Mouse (Mus musculus) stomach, embryonic 16.5 days (tissue): ENCODE data around the gene Emilin2. TPM values are rescaled to one million over a fixed set of nuclear protein-coding genes. Genes with fewer than 3 reads are reported as not detected.
"Not testable (repeated sequence)": the region's sequence is repeated elsewhere in the genome, so short reads cannot be mapped to it uniquely, and the experiment has no call there.

Source experiments
- ATAC-seq: fragments of 200-750 bp; cut with Nextera tagmentation; 2 replicates; pipeline ENCODE4 v1.8.0; 2017; ENCODE audit warnings: moderate number of reproducible peaks, moderate TSS enrichment; ENCODE audit not compliant: insufficient read depth, low FRiP score
- H3K27ac ChIP-seq: fragments of 300-500 bp; sonication (generic); 2 replicates; pipeline ENCODE4 v1.5.1; 2014; ENCODE audit warnings: low read length
- H3K27me3 ChIP-seq: fragments of 300-500 bp; sonication (generic); 2 replicates; pipeline ENCODE4 v1.6.1; 2014; ENCODE audit warnings: low read length, control low read depth, mixed read lengths; ENCODE audit not compliant: control insufficient read depth, insufficient read depth
- H3K36me3 ChIP-seq: fragments of 300-500 bp; sonication (generic); 2 replicates; pipeline ENCODE4 v1.6.1; 2014; ENCODE audit warnings: low read length; ENCODE audit not compliant: control insufficient read depth, insufficient read depth
- H3K4me1 ChIP-seq: fragments of 300-500 bp; sonication (generic); 2 replicates; pipeline ENCODE4 v1.6.1; 2014; ENCODE audit warnings: low read length, control low read depth, mixed read lengths; ENCODE audit not compliant: control insufficient read depth, insufficient read depth
- H3K4me2 ChIP-seq: fragments of 300-500 bp; sonication (generic); 2 replicates; pipeline ENCODE4 v1.6.1; 2014; ENCODE audit warnings: low read depth, low read length, mixed read lengths
- H3K4me3 ChIP-seq: fragments of 300-500 bp; sonication (generic); replicated peaks from 2 replicates; pipeline ENCODE4 v1.5.1; 2014; ENCODE audit warnings: mild to moderate bottlenecking, low read length
- H3K9ac ChIP-seq: fragments of 300-500 bp; sonication (generic); 2 replicates; pipeline ENCODE4 v1.6.1; 2014; ENCODE audit warnings: low read length
- H3K9me3 ChIP-seq: fragments of 300-500 bp; sonication (generic); replicated peaks from 2 replicates; pipeline ENCODE4 v1.6.1; 2016; ENCODE audit warnings: low read length, control low read depth; ENCODE audit not compliant: control insufficient read depth
- WGBS: fragments of 180-500 bp; shearing (Covaris S2); extraction: QIAGEN DNeasy Blood & Tissue Kit; methylation state at CpG from one replicate; pipeline ENCODE4 v1.1.7; 2014; 5-methylcytosine and 5-hydroxymethylcytosine counted together
- polyA plus RNA-seq: library from polyadenylated mRNA; unstranded; fragments of >200 nt; fragmentation: Nextera tagmentation; extraction: Ambion mirVana; gene quantifications from 2 replicates; pipeline ENCODE4 v1.2.1, GENCODE M21; 2015

Emilin2 gene
- polyA plus RNA-seq, 1 experiment from 2014 or later, result 4.5 TPM

DNA sequence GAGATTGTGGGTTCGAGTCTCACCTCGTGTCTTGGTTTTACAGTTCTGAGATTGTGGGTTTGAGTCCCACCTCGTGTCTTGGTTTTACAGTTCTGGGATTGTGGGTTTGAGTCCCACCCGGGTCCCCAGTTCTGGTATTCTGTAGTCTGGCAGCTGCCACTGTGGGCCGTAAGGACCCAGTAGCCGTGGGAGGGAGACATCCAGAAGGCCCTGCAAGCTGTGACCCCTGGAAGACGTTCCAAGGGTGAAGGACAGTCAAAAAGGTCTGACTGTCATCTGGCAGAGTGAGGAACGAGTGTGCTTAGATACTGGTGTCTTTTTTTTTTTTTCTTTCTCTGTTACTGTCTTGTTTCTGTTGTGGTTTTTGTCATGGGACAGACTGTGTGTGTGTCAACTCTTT, 9.0 kb upstream of the Emilin2 start:
- not testable (repeated sequence) for H3K4me2 ChIP-seq, ATAC-seq, H3K9ac ChIP-seq, H3K4me1 ChIP-seq, H3K9me3 ChIP-seq, H3K27ac ChIP-seq, H3K4me3 ChIP-seq, H3K36me3 ChIP-seq, H3K27me3 ChIP-seq
- WGBS, result 80% methylated on average over 8 of the region's 8 CpGs

DNA sequence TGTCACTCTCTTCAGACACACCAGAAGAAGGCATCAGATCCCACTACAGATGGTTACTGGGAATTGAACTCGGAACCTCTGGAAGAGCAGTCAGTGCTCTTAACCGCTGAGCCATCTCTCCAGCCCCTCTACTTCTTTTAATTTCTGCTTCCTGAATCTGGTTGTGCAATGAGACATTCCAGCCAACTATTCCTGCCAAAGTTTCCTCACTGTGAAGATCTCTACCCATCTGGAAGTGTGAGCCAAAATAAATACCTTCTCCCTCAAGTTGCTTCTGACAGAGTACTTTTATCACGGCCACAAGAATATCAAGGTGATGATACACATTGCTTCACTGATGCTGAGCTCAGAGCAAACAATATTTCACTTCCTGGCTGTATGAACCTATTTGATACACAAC, 7.6 kb upstream of the Emilin2 start:
- no peak for ATAC-seq
- WGBS, result 91% methylated on average over 3 of the region's 3 CpGs
- Histone ChIP-seq H3K9me3 (no peaks in the 10 kb centered on the region), H3K9ac (no peak overlapping the region), H3K4me3 (no peak overlapping the region), H3K4me2 (no peak overlapping the region), H3K27ac (no peak overlapping the region), H3K4me1 (no peaks in the 10 kb centered on the region), H3K27me3 (no peaks in the 10 kb centered on the region), H3K36me3 (no peaks in the 10 kb centered on the region)

DNA sequence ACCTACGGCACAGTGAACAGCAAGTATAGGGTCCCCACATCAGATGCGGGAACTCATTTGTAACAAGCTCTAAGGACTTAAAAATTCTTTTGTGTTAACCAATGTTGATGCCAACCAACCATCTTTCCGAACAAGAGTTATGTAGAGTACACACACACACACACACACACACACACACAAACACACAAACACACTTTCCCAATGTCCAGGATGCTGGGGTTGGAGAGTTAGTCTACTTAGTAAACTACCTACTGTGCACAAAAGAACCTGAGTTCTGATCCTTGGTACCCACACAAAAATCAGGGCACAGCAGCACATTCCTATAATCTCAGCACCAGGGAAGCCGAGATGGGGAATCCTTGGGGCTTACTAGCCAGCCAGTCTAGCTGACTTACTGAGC, 5.8 kb upstream of the Emilin2 start:
- H3K9me3 ChIP-seq, result no peaks in the 10 kb centered on the region
- H3K27ac ChIP-seq, result no peak overlapping the region
- H3K4me3 ChIP-seq, result no peak overlapping the region
- H3K4me2 ChIP-seq, result no peak overlapping the region
- no peaks in the 10 kb centered on the region for H3K36me3 ChIP-seq
- H3K27me3 ChIP-seq, result no peaks in the 10 kb centered on the region
- 93% methylated on average over 4 of the region's 4 CpGs for WGBS
- H3K9ac ChIP-seq, result no peak overlapping the region
- no peak for ATAC-seq
- H3K4me1 ChIP-seq, result no peaks in the 10 kb centered on the region

DNA sequence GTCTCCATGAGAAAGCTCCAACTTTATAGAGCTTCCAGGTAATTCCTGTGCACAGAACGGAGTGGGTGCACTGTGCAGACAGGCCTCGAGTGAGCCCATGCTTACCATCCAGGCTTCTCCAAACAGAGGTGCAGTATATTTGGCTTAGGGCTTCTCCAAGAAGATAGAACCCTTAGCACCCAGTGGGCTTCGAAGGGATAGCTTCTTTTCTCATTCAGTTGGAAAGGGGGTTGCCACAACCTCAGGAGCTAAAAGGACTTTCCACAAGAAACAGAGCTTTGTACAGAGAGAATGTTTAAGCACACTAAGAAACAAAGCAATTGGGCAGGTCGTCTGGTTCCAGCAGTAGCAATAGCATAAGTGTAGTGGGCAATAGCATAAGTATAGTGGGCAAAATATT, 2.5 kb upstream of the Emilin2 start:
- 72% methylated on average over 4 of the region's 4 CpGs for WGBS
- ATAC-seq, result no peak

DNA sequence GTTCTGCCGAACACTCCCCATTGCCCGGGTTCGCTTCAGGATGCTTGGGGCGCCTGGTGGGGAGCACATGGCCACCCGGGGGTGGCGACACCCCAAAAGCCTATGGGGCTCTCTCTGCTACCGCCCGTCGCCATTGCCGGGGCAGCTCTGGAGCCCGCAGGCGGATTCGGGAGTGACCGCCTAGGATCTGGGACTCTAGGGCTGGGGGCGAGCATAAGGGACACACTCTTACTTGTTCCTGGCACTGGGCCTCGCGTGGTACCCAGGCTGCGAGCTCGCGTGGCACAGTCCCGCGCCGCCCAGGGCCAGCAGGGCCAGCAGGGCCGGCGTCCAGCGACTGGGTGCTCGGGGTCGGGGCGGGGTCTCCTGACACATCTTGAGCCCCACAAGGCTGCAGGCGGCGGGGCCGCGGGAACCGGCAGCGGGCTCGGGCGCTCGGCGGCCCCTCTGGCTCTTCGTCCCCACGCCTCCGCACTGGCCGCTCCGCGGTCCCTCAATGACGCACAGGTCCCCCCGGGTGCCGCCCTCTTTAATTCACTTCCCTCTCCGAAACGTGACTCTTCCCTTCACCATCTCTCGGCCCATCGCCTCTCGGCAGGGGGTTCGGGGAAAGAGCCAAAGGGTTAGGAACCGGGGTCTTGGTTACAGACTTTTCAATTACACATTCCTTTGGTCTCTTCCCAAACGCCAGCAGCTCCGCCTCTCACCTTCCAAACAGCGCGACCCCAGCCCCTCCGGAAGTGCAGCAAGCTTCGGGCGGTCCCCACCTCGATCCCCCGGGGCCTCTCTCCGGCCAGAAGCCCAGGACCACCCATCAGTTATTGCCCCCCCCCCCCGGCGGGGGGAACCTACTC, 1.1 kb downstream of the Emilin2 start:
- ATAC-seq, result peak; percentile 36; the same call in 1 of the 2 replicates
- H3K9ac ChIP-seq, result peak overlapping the region; percentile 71
- no peaks in the 10 kb centered on the region for H3K9me3 ChIP-seq
- H3K4me2 ChIP-seq, result peak overlapping the region; percentile 99
- WGBS, result under 1% methylated on average over 67 of the region's 67 CpGs
- H3K36me3 ChIP-seq, result no peaks in the 10 kb centered on the region
- H3K4me3 ChIP-seq, result peak overlapping the region; percentile 58
- H3K27me3 ChIP-seq, result peaks cover 22% of the 10 kb centered on the region
- no peak overlapping the region for H3K27ac ChIP-seq
- peaks cover 12% of the 10 kb centered on the region; the same call in 1 of the 2 replicates for H3K4me1 ChIP-seq

More for the DNA sequence above, 2.5 kb upstream of the Emilin2 start:
- no peak overlapping the region for H3K4me2 ChIP-seq
- H3K27ac ChIP-seq, result no peak overlapping the region
- peaks cover 15% of the 10 kb centered on the region for H3K27me3 ChIP-seq
- H3K9me3 ChIP-seq, result no peaks in the 10 kb centered on the region
- no peak overlapping the region for H3K4me3 ChIP-seq
- no peak overlapping the region for H3K9ac ChIP-seq
- no peaks in the 10 kb centered on the region for H3K36me3 ChIP-seq
- H3K4me1 ChIP-seq, result peaks cover 12% of the 10 kb centered on the region; the same call in 1 of the 2 replicates

DNA sequence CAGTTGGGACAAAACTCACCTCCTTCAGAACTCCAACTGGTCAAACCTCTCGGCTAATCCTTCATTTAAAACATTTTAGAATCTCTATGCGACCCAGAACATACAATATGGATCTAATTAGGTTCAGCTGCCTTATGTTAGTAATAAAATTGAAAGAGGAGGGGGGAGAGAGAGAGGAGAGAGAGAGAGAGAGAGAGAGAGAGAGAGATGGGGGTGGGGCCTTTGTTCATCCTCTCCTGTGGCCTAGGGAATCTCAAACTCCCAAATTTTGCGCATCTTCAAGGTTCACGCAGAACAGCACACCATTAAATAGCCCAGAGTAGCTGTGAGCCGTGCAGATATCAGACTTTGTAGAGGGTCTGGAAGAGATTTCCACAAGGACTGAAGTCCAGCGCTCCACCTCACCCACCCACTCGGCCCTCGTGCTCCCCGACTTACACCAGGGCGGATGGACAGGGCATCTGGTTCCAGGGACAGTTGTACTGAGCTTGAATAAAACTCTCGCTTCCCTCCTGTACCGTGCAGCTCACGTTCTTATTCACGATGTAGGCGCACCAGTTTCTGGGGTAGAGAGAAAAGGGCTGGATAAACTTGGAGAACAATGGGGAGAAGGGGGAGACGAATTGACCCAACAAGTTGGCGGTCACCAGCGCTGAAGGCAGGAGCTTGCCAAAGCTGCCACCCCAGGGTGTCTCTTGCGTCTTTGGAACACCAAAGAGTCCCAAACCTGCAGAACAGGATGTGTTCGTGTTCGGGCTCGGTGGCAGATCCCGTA, 1.9 kb downstream of the Emilin2 start:
- Histone ChIP-seq H3K36me3 (no peaks in the 10 kb centered on the region), H3K27me3 (peaks cover 22% of the 10 kb centered on the region), H3K4me2 (peak overlapping the region; percentile 99), H3K4me3 (peak overlapping the region; percentile 58), H3K4me1 (peaks cover 12% of the 10 kb centered on the region; the same call in 1 of the 2 replicates), H3K9ac (peak overlapping the region; percentile 71), H3K27ac (no peak overlapping the region), H3K9me3 (no peaks in the 10 kb centered on the region)
- 10% methylated on average over 23 of the region's 23 CpGs for WGBS
- ATAC-seq, result no peak

DNA sequence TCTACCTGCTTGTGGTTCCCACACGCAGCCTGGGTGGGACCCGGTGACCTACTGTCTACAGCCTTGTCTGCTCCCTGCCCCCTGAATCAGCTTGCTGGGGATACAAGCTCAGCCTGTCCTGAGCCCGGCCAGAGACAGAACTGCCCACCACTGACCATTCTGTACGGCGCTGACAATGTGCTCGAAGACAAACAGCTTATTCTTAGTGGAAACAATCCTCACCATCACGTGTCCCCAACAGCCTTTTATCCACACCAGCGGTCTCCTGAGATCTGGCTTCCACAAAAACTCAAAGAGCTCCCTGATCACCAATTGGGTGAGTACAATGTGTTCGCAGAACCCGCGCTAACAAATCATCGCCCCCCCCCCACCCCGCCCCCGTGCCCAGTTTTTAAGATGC, 2.6 kb downstream of the Emilin2 start:
- Histone ChIP-seq H3K4me2 (no peak overlapping the region), H3K27ac (no peak overlapping the region), H3K27me3 (peaks cover 22% of the 10 kb centered on the region), H3K36me3 (no peaks in the 10 kb centered on the region), H3K9ac (no peak overlapping the region), H3K4me1 (peaks cover 12% of the 10 kb centered on the region; the same call in 1 of the 2 replicates), H3K4me3 (no peak overlapping the region), H3K9me3 (no peaks in the 10 kb centered on the region)
- ATAC-seq, result no peak
- 51% methylated on average over 14 of the region's 14 CpGs for WGBS

DNA sequence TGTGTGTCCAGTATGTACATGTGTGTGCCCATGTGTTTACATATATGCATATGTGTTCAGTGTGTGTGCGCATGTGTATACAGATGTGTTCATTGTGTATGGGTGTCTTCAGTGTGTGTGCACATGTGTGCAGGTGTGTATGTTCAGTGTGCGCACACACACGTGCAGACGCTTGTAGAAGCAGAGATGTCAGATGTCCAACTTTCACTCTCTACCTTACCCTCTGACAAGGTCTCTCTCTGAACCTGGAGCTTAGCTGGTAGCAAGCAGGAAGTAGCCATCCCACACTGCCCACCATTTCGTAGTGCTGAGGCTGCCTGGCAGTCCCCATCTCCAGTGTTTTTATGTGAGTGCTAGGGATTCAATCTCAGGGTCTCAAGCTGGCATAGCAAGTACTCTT, 3.5 kb downstream of the Emilin2 start:
- Histone ChIP-seq H3K27ac (no peak overlapping the region), H3K4me2 (no peak overlapping the region), H3K4me3 (no peak overlapping the region), H3K4me1 (peaks cover 12% of the 10 kb centered on the region; the same call in 1 of the 2 replicates), H3K9me3 (no peaks in the 10 kb centered on the region), H3K9ac (no peak overlapping the region), H3K27me3 (peaks cover 22% of the 10 kb centered on the region), H3K36me3 (no peaks in the 10 kb centered on the region)
- ATAC-seq, result no peak
- 91% methylated on average over 5 of the region's 5 CpGs for WGBS

DNA sequence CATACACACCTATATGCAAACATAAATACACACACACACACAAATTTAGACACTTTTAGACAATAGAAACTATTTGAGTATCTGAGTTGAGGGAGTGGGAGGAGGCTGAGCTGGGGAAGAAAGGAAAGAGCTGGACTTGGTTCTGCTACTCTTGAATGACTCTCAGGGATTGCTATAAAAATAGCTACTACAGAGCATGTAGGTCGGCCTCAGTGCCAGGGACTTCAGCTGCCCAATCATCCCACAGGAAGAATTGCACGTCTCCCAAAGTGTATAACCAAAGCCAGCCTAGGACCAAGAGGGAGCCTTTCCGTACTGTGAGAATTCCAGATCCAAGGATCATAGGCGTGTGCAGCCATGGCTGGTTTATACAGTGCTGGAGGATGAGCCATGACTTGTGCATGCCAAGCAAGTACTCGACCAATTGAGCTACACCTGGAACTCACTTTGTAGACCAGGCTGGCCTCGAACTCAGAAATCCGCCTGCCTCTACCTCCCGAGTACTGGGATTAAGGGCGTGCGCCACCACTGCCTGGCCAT, 4.5 kb downstream of the Emilin2 start:
- Histone ChIP-seq H3K9ac (no peak overlapping the region), H3K27me3 (peaks cover 22% of the 10 kb centered on the region), H3K4me1 (peaks cover 12% of the 10 kb centered on the region; the same call in 1 of the 2 replicates), H3K27ac (no peak overlapping the region), H3K36me3 (no peaks in the 10 kb centered on the region), H3K4me2 (no peak overlapping the region), H3K4me3 (no peak overlapping the region), H3K9me3 (no peaks in the 10 kb centered on the region)
- 88% methylated on average over 10 of the region's 10 CpGs for WGBS
- ATAC-seq, result no peak
